Mouse (Mus musculus) liver (tissue): ENCODE results near the gene Gm10135.
"Not testable (repeated sequence)": the region's sequence is repeated elsewhere in the genome, so short reads cannot be mapped to it uniquely, and the experiment has no call there.

Source experiments
- DNase-seq: peaks from one replicate; pipeline ENCODE4 v3.0.0-alpha.2; 2020; ENCODE audit warnings: mixed read lengths

Gm10135 gene

GRCm38 (mm10) chr5:72957281-72957680, 17.2 kb downstream of the Gm10135 start:
- no peak for DNase-seq

DNA sequence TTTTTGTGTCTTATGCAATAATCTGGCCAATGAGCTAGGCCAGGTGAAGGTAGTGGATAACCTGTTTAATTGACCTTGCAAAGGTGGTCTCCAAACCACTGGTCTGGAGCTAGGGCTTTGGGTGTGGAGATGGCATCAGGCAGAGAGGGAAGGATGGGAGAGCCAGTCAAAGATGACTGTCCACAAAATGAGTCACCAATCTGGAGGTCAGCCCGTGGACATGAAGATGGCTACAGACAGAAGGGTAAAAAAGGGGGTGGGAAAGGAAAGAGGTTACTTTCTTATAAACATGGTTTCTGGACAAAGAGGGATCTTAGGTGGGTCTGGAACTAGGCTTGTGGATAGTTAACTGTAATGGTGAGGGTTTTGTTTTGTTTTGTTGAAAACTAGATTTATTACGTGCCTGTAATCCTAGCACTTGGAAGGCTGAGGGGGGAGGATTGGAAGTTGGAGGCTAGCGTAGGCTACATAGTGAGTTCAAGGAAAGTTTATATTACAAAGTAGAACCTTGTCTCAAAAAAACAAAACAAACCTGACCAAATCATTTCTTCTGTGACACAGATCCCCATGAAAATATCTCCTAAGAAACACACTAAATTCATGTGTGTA, 20.4 kb downstream of the Gm10135 start:
- no peak for DNase-seq

DNA sequence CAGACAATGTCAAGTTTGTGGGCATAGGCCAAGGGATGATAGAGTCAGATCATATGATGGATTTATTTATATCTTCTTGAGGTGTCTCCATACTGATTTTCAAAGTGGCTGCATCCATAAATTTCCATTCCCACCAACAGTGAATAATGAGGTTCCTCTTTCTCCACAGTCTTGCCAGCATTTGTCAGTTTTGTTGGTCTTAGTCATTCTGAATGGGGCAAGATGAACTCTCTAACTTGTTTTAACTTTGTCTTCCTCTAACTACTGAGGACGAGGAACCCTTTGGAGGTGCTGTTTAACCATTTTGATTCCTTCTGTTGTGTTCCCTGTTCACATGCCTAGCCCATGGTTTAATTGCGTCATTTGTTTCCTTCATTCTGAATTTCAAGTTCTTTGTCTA, 24.2 kb downstream of the Gm10135 start:
- no peak for DNase-seq

GRCm38 (mm10) chr5:72948136-72948535, 26.4 kb downstream of the Gm10135 start:
- no peak for DNase-seq

GRCm38 (mm10) chr5:72940906-72941432, 33.5 kb downstream of the Gm10135 start:
- no peak for DNase-seq

- no peak for DNase-seq
Observed at GRCm38 (mm10) chr5:72939311-72939710, 35.2 kb downstream of the Gm10135 start.

DNA sequence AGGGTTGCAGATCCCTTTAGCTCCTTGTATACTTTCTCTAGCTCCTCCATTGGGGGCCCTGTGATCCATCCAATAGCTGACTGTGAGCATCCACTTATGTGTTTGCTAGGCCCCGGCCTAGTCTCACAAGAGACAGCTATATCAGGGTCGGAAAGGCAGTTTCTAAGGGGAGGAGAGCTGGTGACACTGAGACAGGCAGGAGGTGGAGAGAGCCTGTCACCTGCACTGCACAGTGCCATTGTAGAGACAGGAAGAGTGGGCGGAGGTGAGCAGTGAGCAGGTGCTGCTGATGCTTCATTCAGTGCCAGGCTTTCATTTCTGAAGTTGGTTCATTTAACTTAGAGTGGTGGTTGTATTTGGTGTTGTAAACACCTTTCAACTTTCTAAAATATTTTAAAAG, 36.1 kb downstream of the Gm10135 start:
- not testable (repeated sequence) for DNase-seq

DNA sequence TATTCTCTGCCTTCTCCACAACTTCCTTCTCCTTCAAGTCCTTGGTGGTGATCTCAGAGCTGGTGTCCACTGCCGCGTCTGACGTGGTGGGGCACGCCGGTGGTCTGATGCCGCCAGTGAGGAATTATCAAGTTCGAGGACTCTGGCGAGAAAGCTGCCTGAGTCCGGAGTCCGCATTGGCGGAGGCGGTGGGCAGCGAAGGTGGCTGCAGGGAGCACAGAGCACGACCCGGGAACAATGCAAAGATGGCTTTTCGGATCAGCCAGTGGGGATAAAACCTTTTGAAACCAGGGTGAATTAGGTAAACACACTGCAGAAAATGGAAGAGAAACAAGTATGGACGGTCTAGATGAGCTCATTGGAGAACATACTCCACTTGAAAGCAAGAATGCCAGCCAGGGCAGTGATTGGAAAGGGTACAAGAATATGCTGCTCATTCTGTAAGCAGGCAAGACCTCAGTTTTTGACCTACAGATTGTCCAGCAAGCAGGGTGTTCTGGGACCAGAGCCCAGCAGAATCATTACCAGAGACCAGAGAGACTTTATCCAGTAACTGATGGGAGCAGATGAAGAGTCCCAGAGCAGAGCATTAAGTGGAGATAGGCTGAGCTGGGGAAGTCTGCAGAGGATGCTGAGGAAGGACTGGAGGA, 41.4 kb downstream of the Gm10135 start:
- no peak for DNase-seq

DNA sequence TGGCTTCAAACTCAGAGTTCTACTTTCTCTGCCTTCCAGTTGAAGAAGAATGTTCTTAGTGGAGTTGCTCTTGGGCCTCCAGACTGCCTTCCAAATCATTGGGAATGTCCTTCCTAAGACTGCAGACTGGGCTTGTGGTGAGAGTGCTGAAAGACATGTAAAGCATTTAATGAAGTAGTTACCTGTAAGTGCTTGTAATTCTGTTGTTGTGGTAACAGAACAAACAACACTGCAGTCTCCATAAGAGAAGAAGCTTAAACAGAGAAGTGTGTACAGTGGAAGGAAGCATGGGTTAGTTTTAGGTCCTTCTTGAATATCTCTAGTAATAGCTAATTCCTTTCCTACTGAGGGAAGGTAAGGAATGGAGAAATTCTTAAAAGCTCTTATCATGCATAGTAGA, 47.4 kb downstream of the Gm10135 start:
- no peak for DNase-seq

GRCm38 (mm10) chr5:72922796-72923195, 51.7 kb downstream of the Gm10135 start:
- DNase-seq = no peak

- DNase-seq = no peak
Observed at GRCm38 (mm10) chr5:72921171-72921570, 53.3 kb downstream of the Gm10135 start.

GRCm38 (mm10) chr5:72920416-72920815, 54.1 kb downstream of the Gm10135 start:
- DNase-seq = no peak

DNA sequence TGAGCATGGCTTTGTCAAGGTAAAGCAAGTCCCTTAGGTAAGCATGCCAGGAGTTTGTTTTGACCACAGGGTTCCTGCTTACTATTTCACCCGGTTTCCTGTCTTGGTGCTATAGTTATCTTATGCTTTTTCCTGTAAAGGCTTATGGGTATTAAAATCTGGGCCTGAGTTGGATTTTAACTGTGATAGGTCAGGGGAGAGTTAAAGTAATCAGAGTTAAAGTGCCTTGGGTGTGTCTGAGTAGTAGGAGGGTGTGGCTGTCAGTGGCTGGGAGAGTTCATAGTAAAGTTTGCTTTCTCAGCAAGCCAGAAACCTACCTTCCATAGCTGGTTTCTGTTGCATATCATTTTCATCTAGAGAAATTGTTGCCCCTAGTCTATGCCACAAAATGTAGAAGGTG, 57.7 kb downstream of the Gm10135 start:
- DNase-seq = no peak

DNA sequence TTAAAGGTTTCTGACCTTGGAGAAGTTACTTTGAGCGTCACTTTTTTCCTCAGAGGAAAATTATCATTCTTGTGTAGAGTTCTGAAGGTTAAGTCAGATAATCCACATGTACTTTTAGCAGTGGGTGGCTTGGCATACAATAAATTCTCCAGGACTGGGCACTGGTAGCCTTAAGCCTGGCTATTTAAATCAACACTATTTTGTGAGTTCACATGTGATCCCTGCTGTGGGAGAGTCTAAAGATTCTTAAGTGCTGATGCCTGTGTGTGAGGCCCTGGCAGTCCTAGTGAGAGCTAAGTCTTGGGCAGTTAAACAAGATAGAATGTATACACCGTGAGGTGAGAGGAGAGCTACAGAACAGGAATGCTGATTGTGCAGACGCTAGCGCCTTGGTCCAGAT, 58.5 kb downstream of the Gm10135 start:
- no peak for DNase-seq
